Mouse (Mus musculus): ENCODE measurements around the gene Bmpr1a. TPM values are rescaled to one million over a fixed set of nuclear protein-coding genes. Genes with fewer than 3 reads are reported as not detected.
A peak's percentile ranks its signal among the peaks of the same experiment; 100 is the strongest.

Bmpr1a gene
- polyA plus RNA-seq, 1 experiment from 2014 or later: 3.4 TPM

DNA sequence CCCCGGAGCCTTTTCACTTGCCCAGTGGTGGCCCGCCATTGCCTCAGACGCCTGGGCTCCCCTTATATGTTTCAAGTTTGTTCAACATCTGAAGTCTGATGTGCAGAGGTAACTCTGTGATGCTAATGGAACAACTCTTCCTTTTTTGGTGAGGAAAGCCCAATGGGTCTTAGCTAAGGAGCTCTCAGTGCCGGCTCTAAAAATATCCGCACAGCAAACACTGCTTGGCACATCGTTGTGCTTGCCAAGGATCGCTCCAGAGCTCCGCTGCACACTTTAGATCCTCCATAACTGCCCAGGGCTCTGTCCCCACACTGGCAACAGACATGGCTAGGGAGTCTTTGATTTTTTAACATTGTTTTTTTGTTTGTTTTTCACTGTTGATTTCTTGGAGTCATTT, 25.7 kb upstream of the Bmpr1a start:
- Histone ChIP-seq H3K4me2 (no peak overlapping the region), H3K27ac (no peak overlapping the region), H3K9ac (no peak overlapping the region), H3K4me3 (replicated peaks) (no peak overlapping the region), H3K4me1 (replicated peaks) (no peaks in the 10 kb centered on the region), H3K9me3 (replicated peaks) (no peaks in the 10 kb centered on the region), H3K27me3 (peaks cover 5% of the 10 kb centered on the region), H3K36me3 (no peaks in the 10 kb centered on the region)
- DNase-seq: no peak
- 68% methylated on average over 8 of the region's 8 CpGs for WGBS (ENCODE audit: insufficient replicate concordance)
- no peak for ATAC-seq (ENCODE audit: low read depth)

GRCm38 (mm10) chr14:34522701-34523100, 19.6 kb upstream of the Bmpr1a start, which contains the start of gene 9230112D13Rik:
Gene 9230112D13Rik, minus strand, starts transcription at chr14:34522801.
- no peak within 1 kb of the TSS for H3K4me2 ChIP-seq
- H3K36me3 ChIP-seq: no peaks in the 10 kb centered on the region
- no peaks in the 10 kb centered on the region for H3K9me3 ChIP-seq (replicated peaks)
- H3K4me3 ChIP-seq (replicated peaks): no peak within 1 kb of the TSS
- WGBS (ENCODE audit: insufficient replicate concordance): 57% methylated on average over 8 of the region's 8 CpGs
- no peak within 1 kb of the TSS for H3K27ac ChIP-seq
- no peaks in the 10 kb centered on the region for H3K4me1 ChIP-seq (replicated peaks)
- ATAC-seq (ENCODE audit: low read depth) (no peak), DNase-seq (no peak)
- H3K27me3 ChIP-seq: no peaks in the 10 kb centered on the region
- H3K9ac ChIP-seq: no peak within 1 kb of the TSS

GRCm38 (mm10) chr14:34517959-34518544, 14.9 kb upstream of the Bmpr1a start:
- WGBS (ENCODE audit: insufficient replicate concordance): 50% methylated on average over 8 of the region's 8 CpGs
- H3K27ac ChIP-seq: no peak overlapping the region
- ATAC-seq (ENCODE audit: low read depth): no peak

DNA sequence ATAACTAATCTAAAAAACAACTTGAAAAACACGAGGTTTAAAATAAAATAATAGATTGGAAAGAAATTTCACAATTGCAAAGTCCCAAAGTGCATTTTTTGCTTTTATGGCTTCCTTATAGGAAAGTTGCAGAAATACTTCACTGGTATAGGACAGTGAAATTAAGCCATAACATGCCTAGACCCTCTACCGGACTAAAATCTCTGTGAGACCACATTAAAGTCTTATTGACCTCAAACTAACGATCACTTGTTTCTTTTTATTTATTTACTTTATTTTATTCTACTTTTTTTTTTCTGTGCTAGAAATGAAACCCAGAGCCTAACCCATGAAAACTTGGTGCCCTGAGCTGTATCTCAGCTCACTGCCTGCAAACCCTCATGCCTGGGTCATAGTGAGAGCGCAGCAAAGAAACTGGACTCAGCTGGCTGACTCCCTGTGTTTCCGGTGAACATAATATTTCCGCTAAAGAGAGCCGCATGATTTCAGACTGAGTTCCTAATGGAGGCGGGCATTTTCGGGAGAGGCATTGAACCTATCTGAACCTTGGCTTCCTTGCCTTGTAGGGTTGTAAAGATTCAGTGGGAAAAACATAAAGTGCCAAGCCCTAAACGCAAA, 13.9 kb upstream of the Bmpr1a start:
- Histone ChIP-seq H3K27ac (no peak overlapping the region), H3K9me3 (replicated peaks) (no peaks in the 10 kb centered on the region), H3K27me3 (peaks cover 12% of the 10 kb centered on the region), H3K4me2 (no peak overlapping the region), H3K4me3 (replicated peaks) (no peak overlapping the region), H3K9ac (no peak overlapping the region), H3K4me1 (replicated peaks) (no peaks in the 10 kb centered on the region), H3K36me3 (no peaks in the 10 kb centered on the region)
- ATAC-seq (ENCODE audit: low read depth) (no peak), DNase-seq (no peak)
- WGBS (ENCODE audit: insufficient replicate concordance): 70% methylated on average over 10 of the region's 10 CpGs

More at GRCm38 (mm10) chr14:34517959-34518544, 14.9 kb upstream of the Bmpr1a start:
- Histone ChIP-seq H3K36me3 (no peaks in the 10 kb centered on the region), H3K9ac (no peak overlapping the region), H3K4me3 (replicated peaks) (no peak overlapping the region), H3K4me1 (replicated peaks) (no peaks in the 10 kb centered on the region), H3K9me3 (replicated peaks) (no peaks in the 10 kb centered on the region), H3K27me3 (peaks cover 10% of the 10 kb centered on the region), H3K4me2 (no peak overlapping the region)
- no peak for DNase-seq

DNA sequence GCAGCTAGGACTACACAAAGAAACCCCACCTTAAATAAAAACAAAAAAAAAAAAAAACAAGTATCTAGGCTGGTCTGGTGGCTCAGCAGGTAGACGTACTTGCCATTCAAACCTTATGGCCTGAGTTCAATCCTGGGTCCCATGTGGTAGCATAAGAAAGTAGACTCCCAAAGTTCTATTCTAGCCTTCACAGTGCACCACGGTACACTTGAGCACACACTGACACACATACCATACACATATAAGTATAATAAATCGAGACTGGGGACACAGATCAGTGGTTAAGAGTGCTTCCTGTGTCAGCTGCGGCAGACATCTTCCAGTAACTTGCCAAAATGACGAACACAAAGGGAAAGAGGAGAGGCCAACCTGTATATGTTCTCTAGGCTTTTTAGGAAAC, 12.7 kb upstream of the Bmpr1a start:
- Histone ChIP-seq H3K4me3 (replicated peaks) (no peak overlapping the region), H3K9me3 (replicated peaks) (no peaks in the 10 kb centered on the region), H3K27me3 (peaks cover 12% of the 10 kb centered on the region), H3K27ac (no peak overlapping the region), H3K4me2 (no peak overlapping the region), H3K36me3 (no peaks in the 10 kb centered on the region), H3K4me1 (replicated peaks) (no peaks in the 10 kb centered on the region), H3K9ac (no peak overlapping the region)
- 40% methylated on average over 5 of the region's 5 CpGs for WGBS (ENCODE audit: insufficient replicate concordance)
- no peak for DNase-seq
- no peak for ATAC-seq (ENCODE audit: low read depth)

GRCm38 (mm10) chr14:34514120-34514519, 11.0 kb upstream of the Bmpr1a start:
- Histone ChIP-seq H3K4me3 (replicated peaks) (no peak overlapping the region), H3K4me2 (no peak overlapping the region), H3K9me3 (replicated peaks) (no peaks in the 10 kb centered on the region), H3K36me3 (no peaks in the 10 kb centered on the region), H3K4me1 (replicated peaks) (peaks cover 6% of the 10 kb centered on the region), H3K27ac (no peak overlapping the region), H3K9ac (no peak overlapping the region), H3K27me3 (peaks cover 16% of the 10 kb centered on the region)
- DNase-seq (no peak), ATAC-seq (ENCODE audit: low read depth) (no peak)
- 29% methylated on average over 6 of the region's 6 CpGs for WGBS (ENCODE audit: insufficient replicate concordance)

GRCm38 (mm10) chr14:34512602-34513001, 9.5 kb upstream of the Bmpr1a start:
- Histone ChIP-seq H3K9me3 (replicated peaks) (no peaks in the 10 kb centered on the region), H3K4me3 (replicated peaks) (no peak overlapping the region), H3K4me1 (replicated peaks) (peaks cover 21% of the 10 kb centered on the region), H3K27ac (no peak overlapping the region), H3K36me3 (no peaks in the 10 kb centered on the region), H3K4me2 (no peak overlapping the region), H3K9ac (no peak overlapping the region), H3K27me3 (peaks cover 16% of the 10 kb centered on the region)
- no peak for DNase-seq
- no peak for ATAC-seq (ENCODE audit: low read depth)
- 61% methylated on average over 4 of the region's 4 CpGs for WGBS (ENCODE audit: insufficient replicate concordance)

- peaks cover 16% of the 10 kb centered on the region for H3K27me3 ChIP-seq
- H3K27ac ChIP-seq: no peak overlapping the region
- no peak overlapping the region for H3K4me3 ChIP-seq (replicated peaks)
- ATAC-seq (ENCODE audit: low read depth) (no peak), DNase-seq (no peak)
- H3K4me1 ChIP-seq (replicated peaks): peaks cover 21% of the 10 kb centered on the region
- no peak overlapping the region for H3K4me2 ChIP-seq
- no peaks in the 10 kb centered on the region for H3K36me3 ChIP-seq
- H3K9me3 ChIP-seq (replicated peaks): no peaks in the 10 kb centered on the region
- H3K9ac ChIP-seq: no peak overlapping the region
- WGBS (ENCODE audit: insufficient replicate concordance): 31% methylated on average over 11 of the region's 11 CpGs
Observed at GRCm38 (mm10) chr14:34511901-34512300, 8.8 kb upstream of the Bmpr1a start.

DNA sequence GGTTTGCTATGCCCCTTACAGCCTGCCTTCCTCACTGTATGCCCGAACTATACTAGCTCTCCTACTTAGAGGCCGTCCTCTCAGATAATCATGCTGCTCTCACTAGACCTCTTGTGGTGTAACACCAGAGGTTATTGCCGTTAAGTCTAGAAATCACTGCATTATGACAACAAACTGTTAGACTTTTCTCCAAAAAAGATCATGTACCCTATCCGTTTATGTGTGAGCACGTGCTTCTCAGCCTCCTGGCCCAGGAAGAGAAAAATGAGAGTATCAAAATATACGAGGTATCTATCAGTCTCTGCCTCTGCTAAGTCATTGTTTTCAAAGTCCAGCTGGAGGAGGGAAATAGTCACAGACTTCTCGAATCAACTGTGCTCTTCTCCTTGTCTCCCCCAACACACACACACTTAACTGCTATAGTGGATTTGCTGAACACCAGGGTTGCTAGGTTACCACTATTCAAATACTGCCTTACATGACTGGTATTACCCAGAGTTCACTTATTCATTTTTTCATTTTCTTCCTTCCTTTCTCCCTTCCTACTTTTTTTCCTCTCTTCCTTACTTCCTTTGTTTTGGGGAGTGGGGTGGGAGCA, 5.8 kb upstream of the Bmpr1a start:
- ATAC-seq (ENCODE audit: low read depth) (no peak), DNase-seq (no peak)
- Histone ChIP-seq H3K4me2 (no peak overlapping the region), H3K9ac (no peak overlapping the region), H3K4me3 (replicated peaks) (no peak overlapping the region), H3K4me1 (replicated peaks) (peaks cover 26% of the 10 kb centered on the region), H3K27me3 (peaks cover 33% of the 10 kb centered on the region), H3K27ac (no peak overlapping the region), H3K36me3 (no peaks in the 10 kb centered on the region), H3K9me3 (replicated peaks) (no peaks in the 10 kb centered on the region)
- 23% methylated on average over 7 of the region's 7 CpGs for WGBS (ENCODE audit: insufficient replicate concordance)

GRCm38 (mm10) chr14:34508187-34508840, 5.2 kb upstream of the Bmpr1a start:
- H3K4me3 ChIP-seq (replicated peaks): no peak overlapping the region
- no peak overlapping the region for H3K9ac ChIP-seq
- H3K36me3 ChIP-seq: no peaks in the 10 kb centered on the region
- 33% methylated on average over 4 of the region's 4 CpGs for WGBS (ENCODE audit: insufficient replicate concordance)
- no peaks in the 10 kb centered on the region for H3K9me3 ChIP-seq (replicated peaks)
- DNase-seq (peak; percentile 41), ATAC-seq (ENCODE audit: low read depth) (peak; percentile 86)
- no peak overlapping the region for H3K27ac ChIP-seq
- peaks cover 26% of the 10 kb centered on the region for H3K4me1 ChIP-seq (replicated peaks)
- 0 out of 2 replicates have a peak overlapping the region, but pooled peaks have one; percentile 0 for H3K4me2 ChIP-seq
- peaks cover 38% of the 10 kb centered on the region for H3K27me3 ChIP-seq

GRCm38 (mm10) chr14:34505309-34505708, 2.2 kb upstream of the Bmpr1a start:
- 16% methylated on average over 7 of the region's 7 CpGs for WGBS (ENCODE audit: insufficient replicate concordance)
- no peak overlapping the region for H3K4me3 ChIP-seq (replicated peaks)
- H3K4me1 ChIP-seq (replicated peaks): peaks cover 42% of the 10 kb centered on the region
- H3K9ac ChIP-seq: no peak overlapping the region
- no peaks in the 10 kb centered on the region for H3K9me3 ChIP-seq (replicated peaks)
- H3K27ac ChIP-seq: no peak overlapping the region
- DNase-seq (no peak), ATAC-seq (ENCODE audit: low read depth) (no peak)
- H3K27me3 ChIP-seq: peaks cover 61% of the 10 kb centered on the region
- H3K4me2 ChIP-seq: no peak overlapping the region
- H3K36me3 ChIP-seq: no peaks in the 10 kb centered on the region

Measured in liver, embryonic 13.5 days (tissue).